Mouse (Mus musculus): ENCODE measurements at regions not wholly inside any gene's neighbourhood (a gene's known extent, or its start where the extent isn't known, plus 50 kb on each side); places are given as distances from the start of the nearest gene placed in this dataset.

- no peak overlapping the region for H3K9ac ChIP-seq (ENCODE audit: insufficient read depth, low read depth, low read length, poor library complexity, severe bottlenecking)
- no peak overlapping the region for H3K4me3 ChIP-seq (ENCODE audit: insufficient read depth in 1 of 2, low read depth in 1 of 2, low read length in 2 of 2, poor library complexity in 1 of 2, severe bottlenecking in 1 of 2)
- in situ Hi-C loops (cut with MboI; ENCODE audit: low sequenced_read_pairs in 2 of 2, unreplicated experiment in 2 of 2), result no loop called here
- H3K36me3 ChIP-seq (ENCODE audit: control insufficient read depth, insufficient read depth, low read length, poor library complexity, severe bottlenecking), result no peaks in the 10 kb centered on the region
- no peak for DNase-seq (ENCODE audit: low read depth, low spot score)
- no peaks in the 10 kb centered on the region; the same call in 1 of the 2 replicates for H3K9me3 ChIP-seq (ENCODE audit: control insufficient read depth, insufficient read depth, low read depth, low read length)
- no peak overlapping the region for H3K27ac ChIP-seq (ENCODE audit: insufficient read depth, low read depth, low read length, poor library complexity, severe bottlenecking)
- no peaks in the 10 kb centered on the region for H3K4me1 ChIP-seq (ENCODE audit: control insufficient read depth in 2 of 2, insufficient read depth in 2 of 2, low read length in 2 of 2, poor library complexity in 1 of 2)
- no peak for TF ChIP-seq MAFK (IDR thresholded peaks at IDR 0.05; ENCODE audit: insufficient read depth, low read depth, low read length)
- no peak for TF ChIP-seq ZC3H11A (IDR thresholded peaks at IDR 0.05; ENCODE audit: borderline replicate concordance, low read depth, low read length)
- no peak for TF ChIP-seq HCFC1 (IDR thresholded peaks at IDR 0.05; ENCODE audit: borderline replicate concordance, insufficient read depth, low read length)
- TF ChIP-seq CHD2 (IDR thresholded peaks at IDR 0.05; ENCODE audit: low read depth, low read length), result no peak
- no peak for TF ChIP-seq ZNF384 (IDR thresholded peaks at IDR 0.05; ENCODE audit: low read depth, low read length)
Observed at GRCm38 (mm10) chr13:5248671-5249391, 612.5 kb upstream of the Klf6 start.

DNA sequence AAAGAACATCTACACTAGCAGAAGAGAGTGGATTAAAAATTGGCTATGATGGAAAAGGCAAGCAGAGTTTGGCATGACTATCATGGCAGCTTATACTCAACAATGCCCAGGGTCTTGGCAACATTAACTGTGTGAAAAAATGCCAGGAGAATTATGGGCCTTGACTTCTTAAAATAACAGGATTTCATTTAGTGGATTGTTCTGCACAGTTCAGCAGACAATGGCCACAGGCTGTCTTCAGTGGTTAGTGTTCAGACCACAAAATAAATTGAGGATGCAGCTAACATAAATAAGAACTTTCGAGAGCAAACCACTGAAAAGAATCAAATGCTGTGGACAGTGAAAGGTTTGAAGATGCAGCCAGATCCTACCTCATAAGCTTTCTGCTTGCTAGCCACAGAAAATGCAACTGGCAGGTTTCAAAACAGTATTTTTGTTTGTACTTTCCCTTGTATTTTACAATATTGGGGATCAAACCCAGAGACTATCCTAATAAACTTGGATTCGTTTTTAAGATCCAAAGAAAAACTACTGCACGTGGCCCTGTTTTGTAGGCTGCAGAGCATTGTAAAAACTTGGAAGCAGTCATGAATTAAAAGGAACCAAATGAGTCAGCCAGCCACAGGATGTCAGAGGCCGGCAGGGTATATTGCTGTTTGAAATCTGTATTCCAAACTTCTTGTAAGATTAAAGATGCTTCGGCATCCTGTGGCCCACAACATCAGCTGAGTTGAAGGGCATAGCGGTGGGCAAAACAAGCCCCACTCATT is 603.2 kb upstream of the Klf6 start:
- H3K9ac ChIP-seq (ENCODE audit: insufficient read depth, low read depth, low read length, poor library complexity, severe bottlenecking), result no peak overlapping the region
- no peak overlapping the region for H3K4me3 ChIP-seq (ENCODE audit: insufficient read depth in 1 of 2, low read depth in 1 of 2, low read length in 2 of 2, poor library complexity in 1 of 2, severe bottlenecking in 1 of 2)
- H3K4me1 ChIP-seq (ENCODE audit: control insufficient read depth in 2 of 2, insufficient read depth in 2 of 2, low read length in 2 of 2, poor library complexity in 1 of 2), result no peaks in the 10 kb centered on the region
- H3K27ac ChIP-seq (ENCODE audit: insufficient read depth, low read depth, low read length, poor library complexity, severe bottlenecking), result no peak overlapping the region
- no peak for TF ChIP-seq MAFK (IDR thresholded peaks at IDR 0.05; ENCODE audit: insufficient read depth, low read depth, low read length)
- no peak for TF ChIP-seq HCFC1 (IDR thresholded peaks at IDR 0.05; ENCODE audit: borderline replicate concordance, insufficient read depth, low read length)
- no peak for TF ChIP-seq CHD2 (IDR thresholded peaks at IDR 0.05; ENCODE audit: low read depth, low read length)
- TF ChIP-seq ZC3H11A (IDR thresholded peaks at IDR 0.05; ENCODE audit: borderline replicate concordance, low read depth, low read length), result no peak
- no peak for TF ChIP-seq ZNF384 (IDR thresholded peaks at IDR 0.05; ENCODE audit: low read depth, low read length)
- in situ Hi-C loops (cut with MboI; ENCODE audit: low sequenced_read_pairs in 2 of 2, unreplicated experiment in 2 of 2), result no loop called here
- no peak for DNase-seq (ENCODE audit: low read depth, low spot score)
- H3K36me3 ChIP-seq (ENCODE audit: control insufficient read depth, insufficient read depth, low read length, poor library complexity, severe bottlenecking), result no peaks in the 10 kb centered on the region
- H3K9me3 ChIP-seq (ENCODE audit: control insufficient read depth, insufficient read depth, low read depth, low read length), result no peaks in the 10 kb centered on the region

- H3K27ac ChIP-seq (ENCODE audit: insufficient read depth, low read depth, low read length, poor library complexity, severe bottlenecking), result no peak overlapping the region
- H3K9me3 ChIP-seq (ENCODE audit: control insufficient read depth, insufficient read depth, low read depth, low read length), result no peaks in the 10 kb centered on the region
- H3K4me1 ChIP-seq (ENCODE audit: control insufficient read depth in 2 of 2, insufficient read depth in 2 of 2, low read length in 2 of 2, poor library complexity in 1 of 2), result no peaks in the 10 kb centered on the region
- TF ChIP-seq ZC3H11A (IDR thresholded peaks at IDR 0.05; ENCODE audit: borderline replicate concordance, low read depth, low read length) (no peak), ZNF384 (IDR thresholded peaks at IDR 0.05; ENCODE audit: low read depth, low read length) (no peak), MAFK (IDR thresholded peaks at IDR 0.05; ENCODE audit: insufficient read depth, low read depth, low read length) (no peak), HCFC1 (IDR thresholded peaks at IDR 0.05; ENCODE audit: borderline replicate concordance, insufficient read depth, low read length) (no peak), CHD2 (IDR thresholded peaks at IDR 0.05; ENCODE audit: low read depth, low read length) (no peak)
- no peaks in the 10 kb centered on the region for H3K36me3 ChIP-seq (ENCODE audit: control insufficient read depth, insufficient read depth, low read length, poor library complexity, severe bottlenecking)
- no peak overlapping the region for H3K4me3 ChIP-seq (ENCODE audit: insufficient read depth in 1 of 2, low read depth in 1 of 2, low read length in 2 of 2, poor library complexity in 1 of 2, severe bottlenecking in 1 of 2)
- in situ Hi-C loops (cut with MboI; ENCODE audit: low sequenced_read_pairs in 2 of 2, unreplicated experiment in 2 of 2), result no loop called here
- DNase-seq (ENCODE audit: low read depth, low spot score), result no peak
- no peak overlapping the region for H3K9ac ChIP-seq (ENCODE audit: insufficient read depth, low read depth, low read length, poor library complexity, severe bottlenecking)
Observed at GRCm38 (mm10) chr13:5259760-5260159, 601.5 kb upstream of the Klf6 start.

DNA sequence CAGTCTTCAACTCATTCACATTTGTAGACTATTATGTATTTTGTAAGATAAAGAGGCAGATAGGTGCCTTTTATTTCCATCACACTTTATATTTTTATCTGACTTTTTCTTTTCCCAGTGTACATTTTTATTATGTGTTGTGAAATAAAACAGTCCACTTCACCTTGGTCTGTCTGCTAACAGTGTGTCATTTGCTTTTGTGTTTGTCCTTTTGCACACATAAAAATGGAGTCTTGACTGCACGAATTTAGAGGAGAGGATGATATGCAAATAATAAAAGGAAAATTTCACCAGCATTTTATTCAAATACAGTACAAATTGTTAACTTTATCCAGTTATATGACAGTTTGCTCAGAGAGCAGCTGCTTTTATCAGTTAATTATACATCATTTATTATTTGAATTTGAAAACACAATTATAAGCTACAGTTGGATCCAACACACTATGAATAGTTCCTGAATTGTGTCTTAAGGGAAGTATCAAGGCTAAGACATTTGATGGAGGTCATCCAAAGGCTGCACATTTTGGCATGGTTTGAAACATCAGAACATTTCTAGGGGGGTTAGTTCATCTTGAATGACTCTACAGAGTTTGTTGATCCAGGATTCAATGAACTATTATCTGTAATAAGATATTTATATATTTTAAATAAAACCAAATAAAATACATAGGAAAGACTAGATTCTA is 588.6 kb upstream of the Klf6 start:
- Histone ChIP-seq H3K9me3 (ENCODE audit: control insufficient read depth, insufficient read depth, low read depth, low read length) (peaks cover 6% of the 10 kb centered on the region; the same call in 1 of the 2 replicates), H3K4me1 (ENCODE audit: control insufficient read depth in 2 of 2, insufficient read depth in 2 of 2, low read length in 2 of 2, poor library complexity in 1 of 2) (no peaks in the 10 kb centered on the region), H3K27ac (ENCODE audit: insufficient read depth, low read depth, low read length, poor library complexity, severe bottlenecking) (no peak overlapping the region), H3K36me3 (ENCODE audit: control insufficient read depth, insufficient read depth, low read length, poor library complexity, severe bottlenecking) (no peaks in the 10 kb centered on the region), H3K4me3 (ENCODE audit: insufficient read depth in 1 of 2, low read depth in 1 of 2, low read length in 2 of 2, poor library complexity in 1 of 2, severe bottlenecking in 1 of 2) (no peak overlapping the region), H3K9ac (ENCODE audit: insufficient read depth, low read depth, low read length, poor library complexity, severe bottlenecking) (no peak overlapping the region)
- in situ Hi-C loops (cut with MboI; ENCODE audit: low sequenced_read_pairs in 2 of 2, unreplicated experiment in 2 of 2), result no loop called here
- DNase-seq (ENCODE audit: low read depth, low spot score), result no peak
- TF ChIP-seq MAFK (IDR thresholded peaks at IDR 0.05; ENCODE audit: insufficient read depth, low read depth, low read length) (no peak), CHD2 (IDR thresholded peaks at IDR 0.05; ENCODE audit: low read depth, low read length) (no peak), HCFC1 (IDR thresholded peaks at IDR 0.05; ENCODE audit: borderline replicate concordance, insufficient read depth, low read length) (no peak), ZC3H11A (IDR thresholded peaks at IDR 0.05; ENCODE audit: borderline replicate concordance, low read depth, low read length) (no peak), ZNF384 (IDR thresholded peaks at IDR 0.05; ENCODE audit: low read depth, low read length) (no peak)

Measured in ES-E14 (cell line).